Mouse (Mus musculus) colon, adult 2 months (tissue): ENCODE measurements around the gene Lrrn3. TPM values are rescaled to one million over a fixed set of nuclear protein-coding genes. Genes with fewer than 3 reads are reported as not detected.

Source experiments
- polyA plus RNA-seq: library from polyadenylated mRNA; depleted of rRNA; stranded (reverse); fragments of >200 nt; gene quantifications from 2 replicates; pipeline ENCODE4 v1.2.3, GENCODE M21; 2012; rRNA removed

Gene Lrrn3
- polyA plus RNA-seq = 0.12 and 0.13 TPM in 2 replicates

DNA sequence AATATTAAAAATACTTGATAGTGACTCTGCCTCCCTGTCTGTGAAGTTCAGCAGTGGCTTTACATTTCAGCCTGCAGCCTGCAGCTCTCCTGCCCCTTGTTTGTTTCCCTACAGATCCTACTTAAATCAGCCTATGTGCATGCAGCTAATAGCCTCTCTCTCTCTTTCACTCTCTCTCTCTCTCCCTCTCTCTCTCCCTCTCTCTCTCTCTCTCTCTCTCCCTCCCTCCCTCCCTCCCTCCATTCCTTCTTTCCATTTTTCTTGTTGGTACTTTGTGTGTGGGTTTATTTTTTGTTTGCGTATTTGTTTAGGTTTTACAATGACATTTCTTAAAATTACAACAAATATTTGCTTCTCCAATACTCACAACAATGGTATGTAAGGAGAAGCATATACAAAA is at the start of gene Lrrn3:
TSS of gene Lrrn3 (minus strand) at position 101 of the 400 bp plus-strand sequence.

